Mouse (Mus musculus): ENCODE measurements around the gene Unc5c. TPM values are rescaled to one million over a fixed set of nuclear protein-coding genes. Genes with fewer than 3 reads are reported as not detected.

Gene Unc5c
- polyA plus RNA-seq, 1 experiment from 2014 or later = 7.0 TPM

DNA sequence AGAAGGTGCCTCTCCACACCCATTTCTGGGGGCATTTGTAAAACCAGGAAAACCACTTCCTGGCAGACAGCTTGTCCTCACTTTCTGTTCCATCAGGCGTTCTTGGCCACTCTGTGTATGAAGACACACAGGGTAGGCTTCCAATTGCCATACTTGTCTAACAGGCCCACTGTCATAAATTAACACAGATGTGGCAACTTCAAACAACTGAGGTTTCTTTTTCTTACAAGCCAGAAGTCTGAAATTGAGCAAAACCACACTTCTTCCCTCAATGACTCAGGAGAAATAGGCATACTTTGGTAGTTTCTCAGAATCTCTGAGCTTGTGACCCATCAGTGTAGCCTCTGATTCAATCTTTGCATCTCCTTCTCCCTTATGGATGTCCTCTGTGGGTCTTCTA lies 225.7 kb downstream of the Unc5c start:
- Histone ChIP-seq H3K36me3 (ENCODE audit: control insufficient read depth, insufficient read depth, low read length) (no peaks in the 10 kb centered on the region), H3K27ac (ENCODE audit: low read depth, low read length) (no peak overlapping the region), H3K4me1 (replicated peaks; ENCODE audit: control insufficient read depth, insufficient read depth, low read length) (no peaks in the 10 kb centered on the region), H3K27me3 (replicated peaks; ENCODE audit: control insufficient read depth, insufficient read depth, low read length) (no peaks in the 10 kb centered on the region), H3K4me3 (ENCODE audit: low read depth, low read length) (no peak overlapping the region), H3K4me2 (no peak overlapping the region), H3K9me3 (ENCODE audit: control insufficient read depth, low read length) (no peaks in the 10 kb centered on the region), H3K9ac (ENCODE audit: low read depth, low read length) (no peak overlapping the region)
- 52% methylated on average over 1 of the region's 1 CpGs for WGBS
- DNase-seq (ENCODE audit: low spot score) (no peak), ATAC-seq (replicated peaks; ENCODE audit: low FRiP score) (no peak)

- DNase-seq (ENCODE audit: low spot score) (no peak), ATAC-seq (replicated peaks; ENCODE audit: low FRiP score) (no peak)
- H3K4me2 ChIP-seq = no peak overlapping the region
- H3K36me3 ChIP-seq (ENCODE audit: control insufficient read depth, insufficient read depth, low read length) = no peaks in the 10 kb centered on the region
- no peaks in the 10 kb centered on the region for H3K9me3 ChIP-seq (ENCODE audit: control insufficient read depth, low read length)
- no peak overlapping the region for H3K4me3 ChIP-seq (ENCODE audit: low read depth, low read length)
- H3K27me3 ChIP-seq (replicated peaks; ENCODE audit: control insufficient read depth, insufficient read depth, low read length) = no peaks in the 10 kb centered on the region
- 63% methylated on average over 3 of the region's 3 CpGs for whole genome bisulfite sequencing
- no peaks in the 10 kb centered on the region for H3K4me1 ChIP-seq (replicated peaks; ENCODE audit: control insufficient read depth, insufficient read depth, low read length)
- H3K27ac ChIP-seq (ENCODE audit: low read depth, low read length) = no peak overlapping the region
- H3K9ac ChIP-seq (ENCODE audit: low read depth, low read length) = no peak overlapping the region
These were observed 226.4 kb downstream of the Unc5c start for GRCm38 (mm10) chr3:141691418-141691817.

DNA sequence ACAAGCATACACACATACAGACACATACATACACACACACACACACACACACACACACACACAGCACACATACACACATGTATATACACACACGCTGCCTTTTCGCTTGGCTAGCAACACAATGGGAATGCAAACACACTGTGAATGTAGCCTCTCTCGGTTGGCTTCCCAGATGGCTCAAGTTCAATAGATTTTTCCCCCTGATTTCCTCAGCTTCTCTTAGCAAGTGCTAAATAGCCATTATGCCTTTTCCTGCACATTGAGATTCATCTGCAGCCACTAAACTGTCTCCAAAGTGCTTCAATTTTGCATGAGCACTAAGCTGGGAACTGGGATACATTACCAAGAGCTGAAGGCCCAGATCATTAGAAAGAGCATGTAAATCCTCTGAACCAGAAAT lies 226.8 kb downstream of the Unc5c start:
- no peaks in the 10 kb centered on the region for H3K36me3 ChIP-seq (ENCODE audit: control insufficient read depth, insufficient read depth, low read length)
- 91% methylated on average over 3 of the region's 3 CpGs for WGBS
- DNase-seq (ENCODE audit: low spot score) (no peak), ATAC-seq (replicated peaks; ENCODE audit: low FRiP score) (no peak)
- H3K9me3 ChIP-seq (ENCODE audit: control insufficient read depth, low read length) = no peaks in the 10 kb centered on the region
- no peaks in the 10 kb centered on the region for H3K27me3 ChIP-seq (replicated peaks; ENCODE audit: control insufficient read depth, insufficient read depth, low read length)
- no peak overlapping the region for H3K9ac ChIP-seq (ENCODE audit: low read depth, low read length)
- no peaks in the 10 kb centered on the region for H3K4me1 ChIP-seq (replicated peaks; ENCODE audit: control insufficient read depth, insufficient read depth, low read length)
- no peak overlapping the region for H3K27ac ChIP-seq (ENCODE audit: low read depth, low read length)
- H3K4me2 ChIP-seq = no peak overlapping the region
- H3K4me3 ChIP-seq (ENCODE audit: low read depth, low read length) = no peak overlapping the region

DNA sequence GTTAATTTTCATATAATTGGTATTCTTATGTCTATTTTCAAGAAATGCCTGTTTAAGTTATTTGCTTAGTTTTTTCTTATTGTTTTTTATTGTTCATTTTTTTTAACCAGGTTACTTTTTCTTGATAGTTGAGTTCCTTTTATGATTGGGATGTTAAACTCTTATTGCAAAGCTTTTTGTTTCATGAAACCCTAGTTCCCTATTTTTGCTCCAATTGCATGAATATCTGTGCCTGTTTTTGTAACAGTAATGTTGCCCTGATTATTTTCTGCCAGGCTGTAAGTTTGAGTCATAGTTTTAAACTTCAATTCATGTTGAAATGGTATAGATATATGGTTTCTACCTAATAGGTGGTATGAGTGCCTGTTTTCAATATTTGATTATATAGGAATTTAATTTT lies 234.2 kb downstream of the Unc5c start:
- ATAC-seq (replicated peaks; ENCODE audit: low FRiP score) (no peak), DNase-seq (ENCODE audit: low spot score) (no peak)
- H3K9me3 ChIP-seq (ENCODE audit: control insufficient read depth, low read length) = no peaks in the 10 kb centered on the region

GRCm38 (mm10) chr3:141701381-141701909 lies 236.4 kb downstream of the Unc5c start:
- no peak overlapping the region for H3K9ac ChIP-seq (ENCODE audit: low read depth, low read length)
- H3K27ac ChIP-seq (ENCODE audit: low read depth, low read length) = no peak overlapping the region
- no peaks in the 10 kb centered on the region for H3K9me3 ChIP-seq (ENCODE audit: control insufficient read depth, low read length)
- DNase-seq (ENCODE audit: low spot score) = no peak
- no peaks in the 10 kb centered on the region for H3K27me3 ChIP-seq (replicated peaks; ENCODE audit: control insufficient read depth, insufficient read depth, low read length)
- H3K36me3 ChIP-seq (ENCODE audit: control insufficient read depth, insufficient read depth, low read length) = no peaks in the 10 kb centered on the region
- 79% methylated on average over 3 of the region's 3 CpGs for WGBS
- H3K4me3 ChIP-seq (ENCODE audit: low read depth, low read length) = no peak overlapping the region
- no peak for ATAC-seq (replicated peaks; ENCODE audit: low FRiP score)
- no peak overlapping the region for H3K4me2 ChIP-seq
- H3K4me1 ChIP-seq (replicated peaks; ENCODE audit: control insufficient read depth, insufficient read depth, low read length) = no peaks in the 10 kb centered on the region

More for the DNA sequence above, 234.2 kb downstream of the Unc5c start:
- no peak overlapping the region for H3K27ac ChIP-seq (ENCODE audit: low read depth, low read length)
- H3K9ac ChIP-seq (ENCODE audit: low read depth, low read length) = no peak overlapping the region
- H3K4me2 ChIP-seq = no peak overlapping the region
- H3K4me1 ChIP-seq (replicated peaks; ENCODE audit: control insufficient read depth, insufficient read depth, low read length) = no peaks in the 10 kb centered on the region
- no peaks in the 10 kb centered on the region for H3K27me3 ChIP-seq (replicated peaks; ENCODE audit: control insufficient read depth, insufficient read depth, low read length)
- no peaks in the 10 kb centered on the region for H3K36me3 ChIP-seq (ENCODE audit: control insufficient read depth, insufficient read depth, low read length)
- H3K4me3 ChIP-seq (ENCODE audit: low read depth, low read length) = no peak overlapping the region

GRCm38 (mm10) chr3:141711601-141712000 lies 246.6 kb downstream of the Unc5c start:
- WGBS = 82% methylated on average over 4 of the region's 4 CpGs
- H3K36me3 ChIP-seq (ENCODE audit: control insufficient read depth, insufficient read depth, low read length) = no peaks in the 10 kb centered on the region
- H3K9me3 ChIP-seq (ENCODE audit: control insufficient read depth, low read length) = no peaks in the 10 kb centered on the region
- H3K9ac ChIP-seq (ENCODE audit: low read depth, low read length) = no peak overlapping the region
- H3K4me2 ChIP-seq = no peak overlapping the region
- H3K27ac ChIP-seq (ENCODE audit: low read depth, low read length) = no peak overlapping the region
- H3K27me3 ChIP-seq (replicated peaks; ENCODE audit: control insufficient read depth, insufficient read depth, low read length) = no peaks in the 10 kb centered on the region
- no peak for DNase-seq (ENCODE audit: low spot score)
- no peaks in the 10 kb centered on the region for H3K4me1 ChIP-seq (replicated peaks; ENCODE audit: control insufficient read depth, insufficient read depth, low read length)
- ATAC-seq (replicated peaks; ENCODE audit: low FRiP score) = no peak
- no peak overlapping the region for H3K4me3 ChIP-seq (ENCODE audit: low read depth, low read length)

- no peak overlapping the region for H3K27ac ChIP-seq (ENCODE audit: low read depth, low read length)
- no peaks in the 10 kb centered on the region for H3K9me3 ChIP-seq (ENCODE audit: control insufficient read depth, low read length)
- no peaks in the 10 kb centered on the region for H3K36me3 ChIP-seq (ENCODE audit: control insufficient read depth, insufficient read depth, low read length)
- H3K4me2 ChIP-seq = no peak overlapping the region
- no peaks in the 10 kb centered on the region for H3K4me1 ChIP-seq (replicated peaks; ENCODE audit: control insufficient read depth, insufficient read depth, low read length)
- H3K4me3 ChIP-seq (ENCODE audit: low read depth, low read length) = no peak overlapping the region
- no peaks in the 10 kb centered on the region for H3K27me3 ChIP-seq (replicated peaks; ENCODE audit: control insufficient read depth, insufficient read depth, low read length)
- H3K9ac ChIP-seq (ENCODE audit: low read depth, low read length) = no peak overlapping the region
- DNase-seq (ENCODE audit: low spot score) (no peak), ATAC-seq (replicated peaks; ENCODE audit: low FRiP score) (no peak)
- 48% methylated on average over 4 of the region's 4 CpGs for WGBS
These were observed 251.4 kb downstream of the Unc5c start for GRCm38 (mm10) chr3:141716371-141716770.

GRCm38 (mm10) chr3:141719050-141719449 lies 254.0 kb downstream of the Unc5c start:
- ATAC-seq (replicated peaks; ENCODE audit: low FRiP score) (no peak), DNase-seq (ENCODE audit: low spot score) (no peak)
- H3K27ac ChIP-seq (ENCODE audit: low read depth, low read length) = no peak overlapping the region
- H3K4me1 ChIP-seq (replicated peaks; ENCODE audit: control insufficient read depth, insufficient read depth, low read length) = no peaks in the 10 kb centered on the region
- no peaks in the 10 kb centered on the region for H3K9me3 ChIP-seq (ENCODE audit: control insufficient read depth, low read length)
- H3K27me3 ChIP-seq (replicated peaks; ENCODE audit: control insufficient read depth, insufficient read depth, low read length) = no peaks in the 10 kb centered on the region
- H3K9ac ChIP-seq (ENCODE audit: low read depth, low read length) = no peak overlapping the region
- 79% methylated on average over 5 of the region's 5 CpGs for WGBS
- no peaks in the 10 kb centered on the region for H3K36me3 ChIP-seq (ENCODE audit: control insufficient read depth, insufficient read depth, low read length)
- H3K4me2 ChIP-seq = no peak overlapping the region
- H3K4me3 ChIP-seq (ENCODE audit: low read depth, low read length) = no peak overlapping the region

DNA sequence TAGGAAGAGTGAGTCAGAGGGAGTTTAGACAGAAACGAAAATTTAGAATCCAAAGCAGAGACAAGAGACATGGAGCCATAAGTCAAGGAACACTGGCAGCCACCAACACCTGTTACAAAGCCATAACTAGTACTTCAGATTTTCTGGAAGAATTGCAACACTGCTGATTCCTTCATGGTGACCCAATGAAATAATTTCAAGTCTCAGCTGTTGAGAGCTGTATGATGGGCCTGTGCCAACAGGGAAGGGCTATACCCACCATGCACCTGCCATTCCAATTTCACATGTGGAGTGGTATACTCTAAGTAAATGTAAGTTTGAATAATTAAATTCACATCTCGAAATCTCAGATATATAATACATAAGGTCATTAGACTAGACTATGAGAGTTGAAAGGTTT lies 259.5 kb downstream of the Unc5c start:
- Histone ChIP-seq H3K27ac (ENCODE audit: low read depth, low read length) (no peak overlapping the region), H3K27me3 (replicated peaks; ENCODE audit: control insufficient read depth, insufficient read depth, low read length) (no peaks in the 10 kb centered on the region), H3K4me2 (no peak overlapping the region), H3K4me3 (ENCODE audit: low read depth, low read length) (no peak overlapping the region), H3K36me3 (ENCODE audit: control insufficient read depth, insufficient read depth, low read length) (no peaks in the 10 kb centered on the region), H3K4me1 (replicated peaks; ENCODE audit: control insufficient read depth, insufficient read depth, low read length) (no peaks in the 10 kb centered on the region), H3K9me3 (ENCODE audit: control insufficient read depth, low read length) (no peaks in the 10 kb centered on the region), H3K9ac (ENCODE audit: low read depth, low read length) (no peak overlapping the region)
- ATAC-seq (replicated peaks; ENCODE audit: low FRiP score) (no peak), DNase-seq (ENCODE audit: low spot score) (no peak)
- 74% methylated on average over 2 of the region's 2 CpGs for WGBS

Data from liver, embryonic 11.5 days (tissue).